Mouse (Mus musculus) myocyte (in vitro differentiated cells): Measurements from ENCODE around the gene Lin7b. TPM values are rescaled to one million over a fixed set of nuclear protein-coding genes. Genes with fewer than 3 reads are reported as not detected.

Experiments
- H3K27me3 ChIP-seq: one replicate; pipeline ENCODE4 v1.6.1; 2011; ENCODE audit not compliant: control insufficient read depth, insufficient read depth, insufficient read length
- H3K36me3 ChIP-seq: one replicate; pipeline ENCODE4 v1.6.1; 2011; ENCODE audit not compliant: control insufficient read depth, insufficient read depth
- H3K4me2 ChIP-seq: one replicate; pipeline ENCODE4 v1.6.1; 2011; ENCODE audit warnings: low read depth, control low read depth
- H3K4me3 ChIP-seq: one replicate; pipeline ENCODE4 v1.5.1; 2011; ENCODE audit warnings: mild to moderate bottlenecking, control low read depth, moderate library complexity
- H3K79me2 ChIP-seq: one replicate; pipeline ENCODE4 v1.6.1; 2011; ENCODE audit not compliant: control insufficient read depth, insufficient read depth
- H3ac ChIP-seq: one replicate; pipeline ENCODE4 v1.6.1; 2011; ENCODE audit not compliant: control insufficient read depth, insufficient read length
- CEBPB ChIP-seq: IDR thresholded peaks from 2 replicates; pipeline ENCODE4 v1.6.1; 2011; ENCODE audit warnings: mild to moderate bottlenecking, moderate library complexity; ENCODE audit not compliant: poor library complexity, insufficient read depth, severe bottlenecking
- E2F4 ChIP-seq: IDR thresholded peaks from one replicate; pipeline ENCODE4 v1.6.1; 2011; ENCODE audit warnings: mild to moderate bottlenecking, control low read depth, moderate library complexity; ENCODE audit not compliant: insufficient read depth
- MAX ChIP-seq: IDR thresholded peaks from one replicate; pipeline ENCODE4 v1.6.1; 2011; ENCODE audit warnings: low read depth, mild to moderate bottlenecking, control low read depth
- MYOD1 ChIP-seq, 3 experiments: IDR thresholded peaks; one replicate each; pipeline ENCODE4 v1.6.1; 2011; ENCODE audit warnings: control low read depth in 2 of 3, low read depth in 2 of 3, mild to moderate bottlenecking in 2 of 3, moderate library complexity in 1 of 3; ENCODE audit not compliant: insufficient read length in 2 of 3, control insufficient read depth in 1 of 3
- MYOG ChIP-seq, 3 experiments: IDR thresholded peaks; one replicate each; pipeline ENCODE4 v1.6.1; 2011; ENCODE audit warnings: control low read depth in 2 of 3, low read depth in 2 of 3, mild to moderate bottlenecking in 2 of 3; ENCODE audit not compliant: insufficient read length in 2 of 3, control insufficient read depth in 1 of 3, insufficient read depth in 1 of 3
- POLR2A ChIP-seq: IDR thresholded peaks from one replicate; pipeline ENCODE4 v1.6.1; 2011; ENCODE audit warnings: low read depth, mild to moderate bottlenecking, control low read depth, moderate library complexity; ENCODE audit not compliant: insufficient read length
- POLR2AphosphoS2 ChIP-seq: IDR thresholded peaks from one replicate; pipeline ENCODE4 v1.6.1; 2011; ENCODE audit warnings: low read depth, control low read depth; ENCODE audit not compliant: insufficient read length
- REST ChIP-seq: IDR thresholded peaks from one replicate; pipeline ENCODE4 v1.6.1; 2011; ENCODE audit warnings: mild to moderate bottlenecking, control low read depth, moderate library complexity; ENCODE audit not compliant: insufficient read depth, insufficient read length
- SRF ChIP-seq: IDR thresholded peaks from one replicate; pipeline ENCODE4 v1.6.1; 2011; ENCODE audit warnings: low read depth; ENCODE audit not compliant: control insufficient read depth, insufficient read length
- TCF12 ChIP-seq: IDR thresholded peaks from one replicate; pipeline ENCODE4 v1.6.1; 2011; ENCODE audit warnings: mild to moderate bottlenecking, control low read depth; ENCODE audit not compliant: poor library complexity, insufficient read depth, severe bottlenecking
- TCF3 ChIP-seq: IDR thresholded peaks from one replicate; pipeline ENCODE4 v1.6.1; 2011; ENCODE audit warnings: low read depth, control low read depth; ENCODE audit not compliant: insufficient read length
- USF1 ChIP-seq: IDR thresholded peaks from one replicate; pipeline ENCODE4 v1.6.1; 2011; ENCODE audit warnings: low read depth, mild to moderate bottlenecking, control low read depth, moderate library complexity
- polyA plus RNA-seq: library from polyadenylated mRNA; unstranded; fragments of >200 nt; fragmentation: generic; extraction: Trizol; gene quantifications from one replicate; pipeline ENCODE4 v1.2.1, GENCODE M21; 2012; ENCODE audit warnings: missing spikeins

Lin7b gene
- polyA plus RNA-seq, 1 experiment = 2.4 TPM

DNA sequence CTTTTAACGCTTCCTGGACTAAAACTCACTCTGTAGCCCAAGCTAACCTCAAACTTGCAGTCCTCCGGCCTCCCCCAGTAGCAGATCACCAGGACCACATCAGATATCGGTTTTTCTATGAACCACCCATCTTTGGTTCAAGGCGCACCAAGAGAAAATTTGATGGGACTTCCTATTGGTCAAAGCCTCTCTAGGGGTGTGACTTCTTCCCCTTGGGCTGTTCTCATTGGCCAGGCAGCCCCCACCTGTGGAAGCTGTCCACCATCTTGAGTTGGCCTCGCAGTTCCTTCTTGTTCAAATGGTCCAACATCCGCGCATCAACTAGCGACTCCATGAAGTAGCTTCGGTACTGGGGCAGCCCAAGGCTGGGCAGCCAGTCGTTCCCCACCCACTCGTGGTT is 28.3 kb downstream of the Lin7b start:
- Histone ChIP-seq H3ac (no peak overlapping the region), H3K27me3 (no peaks in the 10 kb centered on the region), H3K36me3 (no peaks in the 10 kb centered on the region), H3K4me2 (no peak overlapping the region), H3K4me3 (no peak overlapping the region), H3K79me2 (no peaks in the 10 kb centered on the region)
- TF ChIP-seq CEBPB = no peak
- TF ChIP-seq REST = no peak
- no peak for TF ChIP-seq E2F4
- no peak for TF ChIP-seq TCF3

DNA sequence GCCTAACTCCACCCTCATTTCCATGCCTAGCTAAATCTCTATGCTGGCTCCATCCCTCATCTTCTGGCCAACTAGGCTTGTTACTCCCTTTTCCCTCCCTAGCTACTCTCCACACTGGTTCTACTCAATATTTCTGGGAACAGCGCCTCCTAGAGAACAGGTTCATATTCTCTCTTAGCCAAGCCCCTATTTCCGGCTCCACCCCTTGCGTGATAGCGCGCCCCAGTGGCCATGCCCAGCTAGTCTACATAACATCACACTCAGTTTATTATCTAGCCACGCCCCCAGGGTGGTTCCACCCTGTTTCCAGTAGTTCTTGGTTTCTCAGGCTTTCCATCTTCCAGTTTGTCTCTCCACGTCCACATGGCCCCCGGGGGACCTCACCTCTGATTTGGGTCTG is 29.1 kb downstream of the Lin7b start:
- TF ChIP-seq USF1 = no peak
- TF ChIP-seq CEBPB = no peak
- TF ChIP-seq POLR2A = no peak
- no peak for TF ChIP-seq MYOD1 (IDR thresholded peaks at IDR 0.05; ENCODE audit: control insufficient read depth in 1 of 3, insufficient read length in 2 of 3, low read depth in 2 of 3)
- peak; percentile 21 for TF ChIP-seq SRF
- no peak for TF ChIP-seq POLR2AphosphoS2
- H3K4me3 ChIP-seq = peak overlapping the region; percentile 36

DNA sequence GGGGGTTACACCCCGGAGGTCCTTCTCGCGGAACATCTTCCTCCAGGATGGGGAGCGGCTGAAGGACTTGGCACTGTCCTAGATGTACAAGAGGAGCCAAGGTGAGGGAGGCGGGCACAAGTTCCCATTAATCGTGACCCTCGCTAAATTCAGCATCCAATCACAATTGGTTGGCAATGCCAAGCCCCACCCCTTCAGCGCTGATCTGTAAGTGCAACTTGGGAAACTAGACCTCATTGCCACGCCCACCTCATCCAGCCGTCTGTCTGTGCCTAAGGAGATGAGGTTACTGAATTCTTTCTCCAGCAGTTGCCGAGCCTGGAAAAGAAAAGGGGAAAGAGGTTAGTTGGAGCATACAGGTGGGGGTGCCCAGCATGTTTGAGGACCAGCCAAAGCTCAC is 29.7 kb downstream of the Lin7b start:
- peak overlapping the region; percentile 36 for H3K4me3 ChIP-seq
- H3K79me2 ChIP-seq = no peaks in the 10 kb centered on the region
- no peak overlapping the region for H3ac ChIP-seq
- peak overlapping the region; percentile 100 for H3K4me2 ChIP-seq
- TF ChIP-seq REST (no peak), POLR2AphosphoS2 (peak; percentile 62), USF1 (no peak), POLR2A (peak; percentile 31)
- H3K27me3 ChIP-seq = no peaks in the 10 kb centered on the region
- H3K36me3 ChIP-seq = no peaks in the 10 kb centered on the region

More for the DNA sequence above, 29.1 kb downstream of the Lin7b start:
- Histone ChIP-seq H3ac (no peak overlapping the region), H3K27me3 (no peaks in the 10 kb centered on the region), H3K79me2 (no peaks in the 10 kb centered on the region), H3K36me3 (no peaks in the 10 kb centered on the region), H3K4me2 (peak overlapping the region; percentile 100)

DNA sequence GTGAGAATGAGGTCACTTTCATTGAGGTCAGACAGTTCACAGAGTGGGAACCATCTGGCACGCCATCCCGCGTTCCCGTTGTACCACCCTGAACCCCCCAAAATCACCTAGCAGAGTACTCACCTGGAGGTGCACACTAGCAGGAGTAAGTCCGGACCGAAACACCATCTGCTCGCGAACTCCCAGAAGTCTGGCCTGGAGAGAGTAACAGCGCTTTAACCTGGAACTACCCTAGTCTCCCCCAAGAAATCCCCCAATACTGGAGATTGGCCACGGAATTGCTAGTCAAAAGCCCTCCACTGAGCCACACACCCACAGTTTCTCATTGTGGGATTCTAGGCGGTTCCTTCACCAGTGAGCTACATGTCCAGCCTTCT is 30.3 kb downstream of the Lin7b start:
- H3K36me3 ChIP-seq = no peaks in the 10 kb centered on the region
- H3ac ChIP-seq = peak overlapping the region; percentile 3
- H3K79me2 ChIP-seq = no peaks in the 10 kb centered on the region
- TF ChIP-seq POLR2A = no peak
- no peak for TF ChIP-seq CEBPB
- TF ChIP-seq MYOD1 (IDR thresholded peaks at IDR 0.05; ENCODE audit: control insufficient read depth in 1 of 3, insufficient read length in 2 of 3, low read depth in 2 of 3) = no peak
- TF ChIP-seq SRF = no peak
- TF ChIP-seq POLR2AphosphoS2 = no peak
- no peak for TF ChIP-seq E2F4
- TF ChIP-seq USF1 = no peak
- no peak for TF ChIP-seq TCF3
- TF ChIP-seq MYOG (IDR thresholded peaks at IDR 0.05; ENCODE audit: control insufficient read depth in 1 of 3, insufficient read depth in 1 of 3, insufficient read length in 2 of 3, low read depth in 2 of 3) = no peak
- no peak for TF ChIP-seq TCF12
- TF ChIP-seq MAX = no peak
- TF ChIP-seq REST = no peak
- H3K4me3 ChIP-seq = peak overlapping the region; percentile 36
- H3K4me2 ChIP-seq = peak overlapping the region; percentile 100
- H3K27me3 ChIP-seq = no peaks in the 10 kb centered on the region

DNA sequence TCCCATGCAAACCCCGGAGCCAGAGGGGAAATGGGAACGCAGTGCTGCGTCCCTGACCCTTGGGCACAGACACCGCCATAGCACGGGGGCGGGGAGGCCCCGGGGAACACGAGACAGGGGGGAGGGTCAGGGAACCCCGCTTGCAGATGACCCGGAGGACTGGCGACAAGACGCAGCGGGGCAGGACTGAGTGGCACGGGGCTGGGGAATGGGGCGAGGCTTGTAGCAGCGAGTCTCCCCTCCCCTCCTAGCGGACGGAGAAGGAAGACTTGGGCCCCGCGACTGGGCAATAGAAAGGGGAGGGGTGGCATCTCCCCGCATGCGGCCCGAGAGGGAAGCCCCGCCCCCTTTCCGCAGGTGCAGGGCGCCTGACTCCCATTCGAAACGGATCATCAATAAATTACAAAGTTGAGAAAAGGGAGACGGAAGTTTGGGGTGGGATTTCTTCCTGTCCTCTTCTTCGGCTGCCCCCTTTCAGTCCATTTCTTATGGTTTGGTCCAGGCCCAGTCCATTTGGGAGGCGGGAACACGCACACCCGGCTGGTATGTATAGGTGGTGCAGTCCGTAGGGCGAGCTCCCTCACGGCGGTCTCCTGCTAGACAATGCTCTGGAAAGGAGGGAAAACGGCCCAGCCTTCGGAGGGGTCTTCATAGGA is 30.8 kb downstream of the Lin7b start:
- H3K27me3 ChIP-seq = no peaks in the 10 kb centered on the region
- peak overlapping the region; percentile 3 for H3ac ChIP-seq
- H3K4me3 ChIP-seq = peak overlapping the region; percentile 36
- H3K79me2 ChIP-seq = no peaks in the 10 kb centered on the region
- H3K4me2 ChIP-seq = peak overlapping the region; percentile 100
- H3K36me3 ChIP-seq = no peaks in the 10 kb centered on the region
- TF ChIP-seq MAX = no peak
- TF ChIP-seq USF1 = no peak
- TF ChIP-seq POLR2A = peak; percentile 95
- TF ChIP-seq POLR2AphosphoS2 = peak; percentile 98
- TF ChIP-seq SRF = no peak
- no peak for TF ChIP-seq CEBPB
- TF ChIP-seq MYOG (IDR thresholded peaks at IDR 0.05; ENCODE audit: control insufficient read depth in 1 of 3, insufficient read depth in 1 of 3, insufficient read length in 2 of 3, low read depth in 2 of 3) = no peak
- TF ChIP-seq REST = no peak
- no peak for TF ChIP-seq TCF12
- TF ChIP-seq E2F4 = no peak
- TF ChIP-seq MYOD1 (IDR thresholded peaks at IDR 0.05; ENCODE audit: control insufficient read depth in 1 of 3, insufficient read length in 2 of 3, low read depth in 2 of 3) = no peak
- TF ChIP-seq TCF3 = no peak
